Mouse (Mus musculus) C2C12 (cell line): ENCODE measurements around the gene Net1.

Experiments
- CTCF ChIP-seq: IDR thresholded peaks from one replicate; pipeline ENCODE4 v1.5.1; 2011; ENCODE audit not compliant: control insufficient read depth, insufficient read depth, insufficient read length
- FOSL1 ChIP-seq: IDR thresholded peaks from one replicate; pipeline ENCODE4 v1.8.0; 2011; ENCODE audit warnings: mild to moderate bottlenecking, low read length; ENCODE audit not compliant: poor library complexity, insufficient read depth, severe bottlenecking
- MAX ChIP-seq: IDR thresholded peaks from one replicate; pipeline ENCODE4 v1.6.1; 2011; ENCODE audit warnings: mild to moderate bottlenecking, control low read depth
- MYOD1 ChIP-seq: IDR thresholded peaks from one replicate; pipeline ENCODE4 v1.6.1; 2011; ENCODE audit warnings: low read depth; ENCODE audit not compliant: control insufficient read depth, insufficient read length
- MYOG ChIP-seq: IDR thresholded peaks from one replicate; pipeline ENCODE4 v1.6.1; 2011; ENCODE audit not compliant: control insufficient read depth, insufficient read length; ENCODE audit errors: extremely low read depth

DNA sequence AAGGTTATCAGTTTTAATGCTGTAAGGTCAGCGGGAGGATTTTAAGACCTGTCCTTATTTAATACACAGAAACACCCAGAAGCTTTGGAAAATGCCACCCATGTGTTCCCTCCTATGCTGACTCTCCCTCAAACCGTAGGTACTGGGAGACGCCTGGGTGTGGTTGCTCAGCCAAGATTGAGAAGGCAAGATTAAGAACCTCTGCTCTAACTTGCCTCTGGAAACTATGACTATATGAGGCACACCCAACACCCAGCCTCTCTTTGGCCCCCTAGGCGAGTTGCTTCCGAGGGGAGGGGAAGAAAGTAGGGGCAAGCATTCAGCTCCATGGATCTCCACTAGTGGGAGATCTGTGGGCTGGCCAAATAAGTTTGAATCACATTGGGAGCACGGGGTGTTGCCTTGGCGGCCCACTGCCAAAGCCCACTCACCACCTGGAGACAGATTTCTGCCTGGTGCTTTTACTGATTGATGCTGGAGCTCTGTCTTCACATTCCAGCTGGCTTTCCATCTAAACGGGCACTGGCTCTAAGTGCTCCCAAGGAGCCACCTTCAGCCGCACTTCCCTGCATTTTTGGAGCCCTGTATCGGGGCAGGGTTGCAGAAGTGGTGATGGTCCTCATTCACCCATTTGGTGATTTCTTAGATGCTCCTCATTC is 55.0 kb downstream of the Net1 start:
- no peak for TF ChIP-seq CTCF
- no peak for TF ChIP-seq MYOG
- no peak for TF ChIP-seq MAX
- TF ChIP-seq FOSL1: no peak
- no peak for TF ChIP-seq MYOD1
